Mouse (Mus musculus) megakaryocyte, embryonic 14.5 days (primary cell): ENCODE results near the gene Olfr453. TPM values are rescaled to one million over a fixed set of nuclear protein-coding genes. Genes with fewer than 3 reads are reported as not detected.

Experiments used
- H3K27me3 ChIP-seq: replicated peaks from 2 replicates; pipeline ENCODE3; 2012; ENCODE audit warnings: inconsistent platforms
- H3K36me3 ChIP-seq: replicated peaks from 2 replicates; pipeline ENCODE3; 2012; ENCODE audit warnings: low read length, inconsistent platforms, mixed read lengths
- H3K4me1 ChIP-seq: 2 replicates; pipeline ENCODE4 v1.6.1; 2012; ENCODE audit warnings: inconsistent platforms
- H3K4me3 ChIP-seq: replicated peaks from 2 replicates; pipeline ENCODE3; 2012; ENCODE audit warnings: moderate library complexity, mild to moderate bottlenecking, inconsistent platforms
- H3K9me3 ChIP-seq: 2 replicates; pipeline ENCODE4 v1.6.1; 2012; ENCODE audit warnings: inconsistent platforms
- FLI1 ChIP-seq: IDR thresholded peaks from 2 replicates; pipeline ENCODE4 v1.6.1; 2012; ENCODE audit warnings: low read length, inconsistent platforms, mixed read lengths
- GATA1 ChIP-seq: IDR thresholded peaks from 3 replicates; pipeline ENCODE4 v1.6.1; 2012; ENCODE audit warnings: mixed read lengths, low read length, inconsistent platforms, borderline replicate concordance
- polyA plus RNA-seq: library from polyadenylated mRNA; stranded (reverse); fragments of >175 nt; gene quantifications from 2 replicates; pipeline ENCODE4 v1.2.3, GENCODE M21; 2012; ENCODE audit warnings: low replicate concordance; ENCODE audit not compliant: insufficient read depth

The Olfr453 gene
- polyA plus RNA-seq: not detected in 2 replicates

- H3K4me1 ChIP-seq: no peaks in the 10 kb centered on the region
- no peaks in the 10 kb centered on the region for H3K9me3 ChIP-seq
- no peak within 1 kb of the TSS for H3K4me3 ChIP-seq
- H3K36me3 ChIP-seq: no peaks in the 10 kb centered on the region
- no peak for TF ChIP-seq FLI1
- no peak for TF ChIP-seq GATA1
- no peaks in the 10 kb centered on the region for H3K27me3 ChIP-seq
These were observed at the start of gene Olfr453 for GRCm38 (mm10) chr6:42739071-42739470. Olfr453 (plus strand) TSS chr6:42739371.

- Histone ChIP-seq H3K4me3 (no peak overlapping the region), H3K36me3 (no peaks in the 10 kb centered on the region), H3K27me3 (peaks cover 14% of the 10 kb centered on the region), H3K9me3 (no peaks in the 10 kb centered on the region), H3K4me1 (peaks cover 12% of the 10 kb centered on the region)
- TF ChIP-seq FLI1 (no peak), GATA1 (no peak)
These were observed 49.4 kb upstream of the Olfr453 start for GRCm38 (mm10) chr6:42689761-42690160.

- H3K4me1 ChIP-seq: peaks cover 12% of the 10 kb centered on the region
- H3K9me3 ChIP-seq: no peaks in the 10 kb centered on the region
- H3K27me3 ChIP-seq: peaks cover 14% of the 10 kb centered on the region
- TF ChIP-seq GATA1: no peak
- no peak for TF ChIP-seq FLI1
- H3K36me3 ChIP-seq: no peaks in the 10 kb centered on the region
- H3K4me3 ChIP-seq: peak overlapping the region; percentile 91
These were observed 47.0 kb upstream of the Olfr453 start for GRCm38 (mm10) chr6:42692154-42692516.

- peaks cover under 1% of the 10 kb centered on the region; the same call in 1 of the 2 replicates for H3K9me3 ChIP-seq
- H3K27me3 ChIP-seq: peaks cover 14% of the 10 kb centered on the region
- peaks cover 12% of the 10 kb centered on the region for H3K4me1 ChIP-seq
- TF ChIP-seq GATA1 (no peak), FLI1 (no peak)
- no peaks in the 10 kb centered on the region for H3K36me3 ChIP-seq
- H3K4me3 ChIP-seq: peak overlapping the region; percentile 91
These were observed 46.5 kb upstream of the Olfr453 start for GRCm38 (mm10) chr6:42692517-42693190.

- TF ChIP-seq GATA1 (no peak), FLI1 (no peak)
- Histone ChIP-seq H3K27me3 (peaks cover 3% of the 10 kb centered on the region), H3K36me3 (no peaks in the 10 kb centered on the region), H3K4me3 (no peak within 1 kb of the TSS), H3K9me3 (peaks cover 4% of the 10 kb centered on the region), H3K4me1 (no peaks in the 10 kb centered on the region)
These were observed 29.6 kb upstream of the Olfr453 start, which contains the start of gene Tcaf1 for GRCm38 (mm10) chr6:42709291-42710211. Tcaf1 (minus strand) TSS chr6:42710088.

GRCm38 (mm10) chr6:42714668-42715067 is 24.5 kb upstream of the Olfr453 start:
- Histone ChIP-seq H3K27me3 (peaks cover 2% of the 10 kb centered on the region), H3K4me1 (no peaks in the 10 kb centered on the region), H3K9me3 (peaks cover 3% of the 10 kb centered on the region), H3K4me3 (no peak overlapping the region), H3K36me3 (no peaks in the 10 kb centered on the region)
- TF ChIP-seq FLI1: no peak

- H3K9me3 ChIP-seq: no peaks in the 10 kb centered on the region
- no peaks in the 10 kb centered on the region for H3K27me3 ChIP-seq
- TF ChIP-seq FLI1 (no peak), GATA1 (no peak)
These were observed 21.2 kb upstream of the Olfr453 start for GRCm38 (mm10) chr6:42717973-42718372.

GRCm38 (mm10) chr6:42742303-42742702 is 3.1 kb downstream of the Olfr453 start:
- H3K9me3 ChIP-seq: no peaks in the 10 kb centered on the region
- H3K4me3 ChIP-seq: no peak overlapping the region
- no peaks in the 10 kb centered on the region for H3K27me3 ChIP-seq
- H3K36me3 ChIP-seq: no peaks in the 10 kb centered on the region
- no peak for TF ChIP-seq FLI1
- H3K4me1 ChIP-seq: no peaks in the 10 kb centered on the region

More at GRCm38 (mm10) chr6:42717973-42718372, 21.2 kb upstream of the Olfr453 start:
- Histone ChIP-seq H3K4me3 (no peak overlapping the region), H3K36me3 (no peaks in the 10 kb centered on the region), H3K4me1 (no peaks in the 10 kb centered on the region)

- TF ChIP-seq FLI1 (no peak), GATA1 (no peak)
These were observed 8.7 kb downstream of the Olfr453 start for GRCm38 (mm10) chr6:42747846-42748245.

GRCm38 (mm10) chr6:42756104-42756503 is 16.9 kb downstream of the Olfr453 start, which contains the start of gene Olfr38:
Olfr38 (plus strand) TSS chr6:42756404.
- Histone ChIP-seq H3K36me3 (no peaks in the 10 kb centered on the region), H3K4me3 (no peak within 1 kb of the TSS), H3K9me3 (no peaks in the 10 kb centered on the region), H3K27me3 (no peaks in the 10 kb centered on the region), H3K4me1 (no peaks in the 10 kb centered on the region)
- TF ChIP-seq GATA1: no peak
- no peak for TF ChIP-seq FLI1

More at GRCm38 (mm10) chr6:42747846-42748245, 8.7 kb downstream of the Olfr453 start:
- Histone ChIP-seq H3K4me1 (no peaks in the 10 kb centered on the region), H3K4me3 (no peak overlapping the region), H3K9me3 (no peaks in the 10 kb centered on the region), H3K36me3 (no peaks in the 10 kb centered on the region), H3K27me3 (no peaks in the 10 kb centered on the region)

- Histone ChIP-seq H3K36me3 (no peaks in the 10 kb centered on the region), H3K4me3 (no peak overlapping the region)
These were observed 37.9 kb downstream of the Olfr453 start for GRCm38 (mm10) chr6:42777066-42777465.

More at GRCm38 (mm10) chr6:42777066-42777465, 37.9 kb downstream of the Olfr453 start:
- Histone ChIP-seq H3K4me1 (no peaks in the 10 kb centered on the region), H3K9me3 (peaks cover 12% of the 10 kb centered on the region), H3K27me3 (no peaks in the 10 kb centered on the region)
- TF ChIP-seq GATA1: no peak
- TF ChIP-seq FLI1: no peak
